Mouse (Mus musculus): ENCODE data around the gene Ccdc177.

The Ccdc177 gene

DNA sequence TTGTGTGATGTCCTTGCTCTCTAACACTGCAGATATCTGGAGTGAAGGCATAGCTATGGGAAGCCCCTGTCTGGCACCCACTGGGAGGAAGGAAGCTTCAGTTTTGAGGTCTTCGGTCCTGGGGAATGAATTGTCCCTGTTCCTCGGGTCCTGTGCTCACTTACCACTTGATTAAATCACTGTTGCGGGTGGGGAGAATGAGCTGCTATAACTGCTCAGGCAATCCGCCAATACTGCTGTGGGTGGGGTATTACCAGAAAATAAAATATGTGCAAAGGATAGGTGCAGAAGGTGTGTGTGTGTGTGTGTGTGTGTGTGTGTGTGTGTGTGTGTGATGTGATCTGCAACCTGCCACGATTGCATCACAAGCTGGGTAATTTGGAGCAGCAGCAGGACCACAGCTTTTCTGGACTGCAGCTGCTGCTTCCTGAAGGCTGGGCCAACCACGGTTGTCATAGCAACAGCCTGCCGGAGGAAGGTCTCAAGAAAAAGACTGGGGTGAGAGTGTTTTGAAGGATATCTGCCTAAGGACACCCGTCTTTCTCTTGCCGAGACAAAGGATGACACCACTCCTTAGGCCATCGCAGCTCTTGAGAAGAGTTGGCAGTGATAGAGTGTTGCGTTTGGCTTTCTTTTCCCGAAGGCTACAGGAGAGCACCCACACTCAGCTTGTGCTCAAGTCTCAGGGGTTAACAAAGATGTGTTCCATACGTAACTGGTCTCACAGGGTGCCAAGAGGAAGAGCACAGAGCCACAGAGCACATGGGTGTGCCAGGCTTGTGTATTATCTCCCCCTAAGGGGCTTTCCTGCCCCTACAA, 23.8 kb downstream of the Ccdc177 start:
- DNase-seq (ENCODE audit: low spot score): no peak

DNA sequence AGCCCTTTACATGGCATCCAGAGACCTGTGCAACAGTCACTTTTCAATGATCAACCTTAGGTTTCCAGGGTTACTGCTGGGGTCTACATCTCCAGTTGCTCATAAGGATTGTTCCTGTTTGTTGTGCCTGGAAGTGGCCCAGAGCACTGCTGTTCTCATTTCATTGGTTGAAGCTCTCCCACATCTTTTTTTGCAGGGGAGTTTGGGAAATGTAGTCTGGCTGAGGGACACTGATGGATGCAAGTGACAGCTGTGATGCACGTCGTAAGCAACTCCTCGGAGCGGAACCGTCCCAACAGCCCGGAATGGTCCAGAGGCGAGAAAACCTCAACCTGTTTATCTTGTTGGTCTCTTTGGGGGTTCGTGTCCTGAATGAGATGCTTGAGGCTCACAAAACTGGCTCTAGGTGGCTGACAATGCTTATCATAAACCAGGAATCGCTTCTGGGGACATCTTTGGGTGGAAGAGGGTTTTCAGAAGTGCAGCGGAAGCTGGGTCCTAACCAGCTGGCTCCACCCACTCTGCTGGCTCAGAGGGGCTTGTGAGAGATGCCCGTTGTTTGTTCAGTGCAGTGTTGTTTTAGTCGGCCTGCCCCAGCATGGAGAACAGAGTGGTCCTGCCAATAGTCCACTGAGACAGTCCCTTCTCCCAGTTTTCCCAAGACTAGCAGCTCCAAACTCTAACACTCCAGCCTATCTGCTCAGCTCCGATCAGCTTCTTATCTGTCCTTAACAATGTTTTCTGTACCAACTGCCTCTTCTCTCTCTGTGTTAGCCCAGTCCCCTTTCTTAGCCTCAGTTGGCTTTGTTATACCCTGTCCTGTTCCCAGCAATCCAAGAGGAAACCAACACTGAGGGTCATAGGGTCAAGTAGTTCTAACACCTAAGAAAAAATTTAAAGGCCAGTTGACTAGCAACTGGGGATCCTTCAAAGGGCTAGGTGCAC, 25.7 kb downstream of the Ccdc177 start:
- DNase-seq (ENCODE audit: low spot score): no peak

DNA sequence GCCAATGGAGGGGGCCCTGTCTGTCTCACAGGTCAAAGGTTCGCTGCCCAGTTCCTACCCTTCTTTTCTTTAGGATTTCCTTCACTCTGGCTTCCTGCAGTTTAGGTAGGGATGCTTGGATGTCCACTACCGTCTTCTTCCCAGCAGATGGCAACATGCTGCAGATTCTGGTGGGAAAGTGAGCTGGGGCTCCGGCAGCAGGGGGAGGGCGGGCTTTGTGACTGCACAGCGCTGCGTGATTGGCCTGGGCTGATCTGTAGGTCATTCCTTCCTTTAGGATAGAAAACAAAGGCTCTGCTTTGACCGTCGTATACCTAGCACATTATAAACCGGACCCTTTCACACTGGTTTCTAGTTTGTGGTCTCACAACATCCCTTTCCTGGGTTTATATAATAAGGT, 29.9 kb downstream of the Ccdc177 start:
- DNase-seq (ENCODE audit: low spot score): no peak

DNA sequence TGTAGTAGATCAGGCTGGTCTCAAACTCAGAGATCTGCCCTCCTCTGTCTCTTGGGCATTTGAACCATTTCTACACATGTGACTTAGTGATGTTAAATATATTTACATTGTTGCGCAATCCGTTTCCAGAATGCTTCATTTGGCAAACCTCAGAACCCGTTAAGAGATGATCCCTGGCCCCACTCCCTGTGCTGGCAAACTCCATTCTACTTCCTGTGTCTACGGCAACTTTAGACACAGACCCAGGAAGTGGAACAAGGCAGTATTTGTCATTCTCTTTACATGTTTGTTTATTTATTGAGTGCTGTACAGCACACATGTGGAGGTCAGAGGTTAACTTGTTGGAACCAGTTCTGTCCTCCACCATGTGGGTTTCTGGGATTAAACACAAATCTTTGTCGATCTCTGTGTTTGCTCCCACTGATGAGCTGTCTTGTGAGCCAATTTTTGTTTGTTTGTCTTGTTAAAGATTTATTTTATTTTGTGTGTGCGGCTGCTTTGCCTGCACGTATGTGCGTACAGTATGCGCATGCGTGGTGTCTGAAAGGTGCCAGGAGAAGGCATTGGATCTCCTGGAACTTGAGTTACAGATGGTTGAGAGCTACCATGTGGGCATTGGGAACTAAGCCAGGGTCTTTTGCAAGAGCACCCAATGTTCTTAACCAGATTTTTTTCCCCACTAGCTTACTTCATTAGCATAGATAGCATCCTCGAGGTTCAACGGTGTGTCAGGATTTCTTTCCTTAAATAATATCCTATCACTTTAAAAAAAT, 30.5 kb downstream of the Ccdc177 start:
- no peak for DNase-seq (ENCODE audit: low spot score)

DNA sequence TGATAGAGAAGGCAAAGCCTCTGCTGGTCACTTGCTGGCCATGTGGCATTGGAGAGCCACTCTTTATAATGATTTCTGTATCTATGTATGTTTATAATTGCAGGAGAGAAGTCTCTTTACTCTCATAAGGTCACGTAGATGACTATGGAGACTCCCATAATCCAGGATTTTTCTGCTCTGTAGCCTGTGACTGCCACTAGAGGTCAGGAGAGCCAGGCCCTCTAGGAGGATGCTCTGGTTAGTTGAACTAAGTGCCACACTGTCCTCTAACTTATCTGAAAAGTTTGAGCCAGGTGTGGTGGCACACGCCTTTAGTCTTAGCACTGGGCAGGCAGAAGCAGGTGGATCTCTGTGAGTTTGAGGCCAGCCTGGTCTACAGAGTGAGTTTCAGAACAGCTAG, 31.7 kb downstream of the Ccdc177 start:
- no peak for DNase-seq (ENCODE audit: low spot score)

DNA sequence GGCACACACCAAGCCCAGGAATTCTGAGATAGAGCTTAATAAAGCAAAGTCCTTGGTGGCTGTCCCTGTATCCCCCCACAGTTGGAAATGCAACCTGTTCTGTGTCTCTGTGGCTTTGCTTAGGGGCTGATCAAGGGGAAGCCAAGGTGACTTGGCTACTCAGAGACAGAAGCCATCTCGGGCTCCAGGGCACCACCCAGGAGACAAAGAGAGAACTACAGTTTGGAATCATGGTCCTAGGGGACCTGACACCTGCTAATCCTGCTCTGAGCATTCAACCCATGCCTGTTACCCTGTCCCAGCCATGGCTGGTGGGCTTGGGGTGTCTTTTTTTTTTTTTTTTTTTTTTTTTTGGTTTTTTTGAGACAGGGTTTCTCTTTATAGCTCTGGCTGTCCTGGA, 32.3 kb downstream of the Ccdc177 start:
- DNase-seq (ENCODE audit: low spot score): no peak

DNA sequence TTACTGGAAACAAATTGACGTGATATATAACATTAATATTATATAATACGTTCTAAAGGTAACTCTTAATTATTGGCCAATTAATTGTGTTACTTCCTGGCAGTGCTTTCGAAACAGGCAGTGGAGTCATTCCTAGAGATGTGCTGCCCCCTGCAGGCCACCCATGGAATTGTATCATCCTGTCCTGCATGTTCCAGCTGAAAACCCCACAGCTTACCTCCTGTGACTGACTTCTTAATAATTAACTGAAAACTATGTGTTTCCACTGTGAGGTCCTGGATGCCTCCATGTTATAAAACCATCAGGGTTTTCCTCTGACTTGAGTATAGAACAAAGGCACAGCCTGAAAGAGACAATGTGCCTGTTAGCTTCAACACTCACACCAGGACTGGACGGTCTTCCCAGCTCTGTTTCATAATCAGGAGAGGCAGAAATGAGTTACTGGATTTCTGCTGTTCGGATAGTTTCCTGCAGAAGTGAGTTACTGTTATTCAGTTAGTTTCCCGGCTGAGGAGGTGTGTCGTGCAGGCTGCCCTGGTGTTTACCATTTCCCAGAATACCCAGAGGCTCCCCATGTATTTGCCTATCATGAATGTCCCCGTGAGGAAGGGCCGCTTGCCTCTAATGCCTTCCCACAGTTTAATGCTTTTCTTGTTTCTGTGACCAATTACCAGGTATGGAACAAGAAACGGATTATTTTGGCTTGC, 35.5 kb downstream of the Ccdc177 start:
- peak; percentile 76 for DNase-seq (ENCODE audit: low spot score)

DNA sequence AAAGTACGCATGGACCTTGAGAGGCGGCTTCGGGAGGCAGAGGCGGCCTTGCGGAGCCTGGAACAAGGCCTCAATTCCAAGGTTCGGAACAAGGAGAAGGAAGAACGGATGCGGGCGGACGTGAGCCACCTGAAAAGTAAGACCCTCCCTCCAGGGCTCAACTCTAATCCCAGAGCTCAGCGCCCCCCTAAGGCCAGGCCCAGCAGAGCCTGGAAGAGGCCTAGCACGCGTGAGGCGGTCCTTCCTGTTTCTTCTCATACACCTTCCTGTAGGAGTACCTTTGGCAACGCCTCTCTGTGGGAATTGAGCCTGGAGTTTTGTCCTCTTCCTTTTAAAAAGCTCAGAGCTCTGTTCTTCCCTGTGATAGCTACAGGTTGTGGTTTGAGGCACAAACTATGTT, 39.0 kb downstream of the Ccdc177 start:
- DNase-seq (ENCODE audit: low spot score): no peak

DNA sequence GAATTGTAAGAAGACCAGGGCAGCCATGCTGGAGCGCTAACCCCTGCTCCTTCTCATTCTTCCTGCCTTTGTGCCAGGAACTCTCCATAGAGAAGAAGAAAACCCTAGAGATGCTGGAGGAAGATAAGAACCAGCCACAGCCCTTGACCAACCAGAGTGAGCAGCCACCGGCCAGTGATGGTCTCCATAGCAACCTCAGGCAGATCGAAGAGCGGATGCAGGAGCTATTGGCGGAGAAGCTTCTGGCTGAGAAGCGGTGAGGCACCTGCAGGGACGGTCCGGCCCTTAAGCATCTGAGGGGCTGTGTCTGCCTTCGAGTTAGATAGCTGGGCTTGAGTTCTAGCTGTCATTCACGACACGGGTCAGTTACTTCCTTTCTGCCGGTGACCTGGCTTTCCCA, 40.0 kb downstream of the Ccdc177 start:
- no peak for DNase-seq (ENCODE audit: low spot score)

DNA sequence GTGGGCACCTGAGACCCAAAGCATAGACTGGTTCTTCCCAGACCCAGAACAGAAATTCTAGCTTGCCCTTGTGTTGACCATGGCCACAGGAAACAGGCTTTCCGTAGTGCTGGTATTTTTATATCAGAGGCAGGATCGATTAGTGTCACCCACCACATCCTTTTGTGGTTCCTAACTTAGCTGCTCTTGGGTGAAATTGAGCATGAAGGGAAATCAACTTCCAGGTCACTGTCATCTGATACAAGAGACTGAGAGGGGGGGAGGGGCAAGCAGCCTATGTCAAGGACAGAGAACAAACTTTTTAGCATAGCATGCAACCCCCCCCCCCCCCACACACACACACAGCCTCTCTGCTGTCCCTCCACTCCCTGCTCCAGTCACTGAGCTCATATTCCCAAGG, 41.3 kb downstream of the Ccdc177 start:
- DNase-seq (ENCODE audit: low spot score): no peak

DNA sequence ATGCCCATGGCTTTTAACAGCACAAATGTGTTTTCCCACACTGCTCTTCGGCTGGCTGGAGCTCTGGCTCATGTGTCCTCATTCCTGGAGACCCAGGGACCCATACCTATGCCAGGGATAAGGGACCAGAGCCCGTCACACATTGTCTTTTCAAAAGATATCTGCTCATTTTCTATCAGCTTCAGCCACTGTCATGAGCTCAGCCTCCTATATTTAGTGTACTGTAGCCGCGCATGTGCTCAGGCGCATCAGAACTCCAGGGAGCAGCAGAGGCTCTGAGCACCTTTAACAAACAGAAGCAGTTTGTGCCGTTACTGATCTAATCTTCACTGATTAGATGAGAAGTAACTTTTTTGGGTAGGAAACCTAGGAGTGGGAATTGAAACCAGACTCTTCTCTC, 44.6 kb downstream of the Ccdc177 start:
- no peak for DNase-seq (ENCODE audit: low spot score)

DNA sequence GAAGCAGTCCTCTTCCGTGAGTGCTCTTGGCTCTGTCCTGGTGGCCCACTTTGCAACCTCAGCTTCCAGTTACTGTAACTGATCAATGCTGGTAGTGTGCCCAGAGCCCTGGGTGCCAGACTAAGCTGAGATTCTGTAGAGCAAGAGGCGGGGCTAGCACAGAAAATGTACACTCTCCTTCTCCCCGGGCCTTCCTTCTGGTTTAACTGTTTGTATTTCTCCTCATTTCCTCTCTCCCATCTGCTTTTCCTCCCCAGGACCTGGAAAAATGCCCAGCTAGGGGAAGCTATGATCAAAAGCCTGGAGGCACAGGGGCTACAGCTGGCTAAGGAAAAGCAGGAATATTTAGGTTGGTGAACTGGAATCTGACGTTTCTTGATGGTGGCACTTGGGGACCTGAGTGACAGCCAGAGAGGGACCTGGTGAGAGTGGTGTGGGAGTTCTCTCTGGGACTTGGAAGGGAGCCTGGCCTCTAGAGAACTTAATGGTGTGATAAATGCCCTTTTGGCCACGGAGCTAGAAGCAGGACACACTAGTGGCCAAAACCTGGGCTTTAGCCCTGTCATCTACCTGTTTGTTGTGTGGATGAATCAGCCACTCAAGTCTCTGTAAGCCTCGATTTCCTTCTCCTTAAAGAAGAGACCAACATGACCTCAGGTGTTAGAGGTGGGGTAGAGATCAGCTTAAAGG, 53.4 kb downstream of the Ccdc177 start:
- DNase-seq (ENCODE audit: low spot score): no peak

DNA sequence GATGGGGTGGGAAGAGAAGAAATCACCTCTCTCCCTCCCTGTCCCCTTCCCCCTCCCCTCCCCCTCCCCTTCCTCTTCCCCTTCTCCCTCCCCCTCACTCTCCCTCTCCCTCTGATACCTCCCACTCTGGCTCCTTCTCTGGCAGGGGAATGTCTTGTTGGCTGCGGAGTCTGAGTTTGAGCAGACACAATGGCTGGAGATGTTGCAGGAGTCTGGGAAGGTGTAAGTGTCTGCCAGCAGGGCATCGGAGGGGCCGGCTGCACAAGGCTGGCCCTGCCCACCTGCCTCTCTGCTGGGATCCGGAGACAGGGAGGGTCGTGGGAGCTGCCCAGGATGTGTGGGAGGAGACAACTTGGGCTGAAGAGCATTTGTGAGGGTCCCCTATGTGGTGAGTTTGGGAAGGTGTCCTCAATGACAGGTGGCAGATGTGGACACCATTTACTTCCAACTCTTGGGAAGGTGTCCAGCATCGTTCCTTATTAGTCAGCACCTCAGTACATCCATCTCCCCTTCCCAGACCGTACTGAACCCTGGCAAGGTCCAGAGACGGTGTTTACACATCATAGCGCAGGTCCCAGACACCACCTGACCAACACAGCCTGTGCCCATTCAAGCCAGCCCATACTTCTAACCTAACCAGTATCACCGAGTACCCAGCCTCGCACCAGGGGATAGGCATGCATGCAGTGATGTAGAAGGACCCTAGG, 54.1 kb downstream of the Ccdc177 start:
- no peak for DNase-seq (ENCODE audit: low spot score)
